Mouse (Mus musculus) embryonic facial prominence, embryonic 10.5 days (tissue): ENCODE results near the gene Rtca. TPM values are rescaled to one million over a fixed set of nuclear protein-coding genes. Genes with fewer than 3 reads are reported as not detected.

Experiments used
- DNase-seq: peaks from one replicate; pipeline ENCODE4 v3.0.0-alpha.2; 2017; ENCODE audit warnings: low spot score
- H3K27ac ChIP-seq: fragments of 300-500 bp; sonication (generic); replicated peaks from 2 replicates; pipeline ENCODE4 v1.5.1; 2016; ENCODE audit warnings: mild to moderate bottlenecking
- H3K27me3 ChIP-seq: fragments of 300-500 bp; sonication (generic); replicated peaks from 2 replicates; pipeline ENCODE4 v1.6.1; 2016; ENCODE audit warnings: low read depth, mild to moderate bottlenecking; ENCODE audit not compliant: poor library complexity, severe bottlenecking
- H3K36me3 ChIP-seq: fragments of 300-500 bp; sonication (generic); replicated peaks from 2 replicates; pipeline ENCODE4 v1.6.1; 2016; ENCODE audit warnings: mild to moderate bottlenecking, moderate library complexity
- H3K4me1 ChIP-seq: fragments of 300-500 bp; sonication (generic); 2 replicates; pipeline ENCODE4 v1.6.1; 2016
- H3K4me3 ChIP-seq: fragments of 300-500 bp; sonication (generic); 2 replicates; pipeline ENCODE4 v1.5.1; 2016; ENCODE audit warnings: mild to moderate bottlenecking, moderate library complexity
- H3K9me3 ChIP-seq: fragments of 300-500 bp; sonication (generic); 2 replicates; pipeline ENCODE4 v1.6.1; 2016; ENCODE audit warnings: mild to moderate bottlenecking
- WGBS: fragments of 180-500 bp; shearing (Covaris S2); methylation state at CpG from one replicate; pipeline ENCODE4 v1.1.7; 2016; 5-methylcytosine and 5-hydroxymethylcytosine counted together
- polyA plus RNA-seq: library from polyadenylated mRNA; unstranded; fragments of >200 nt; fragmentation: Nextera tagmentation; extraction: Ambion mirVana; gene quantifications from 2 replicates; pipeline ENCODE4 v1.2.1, GENCODE M21; 2016

Rtca gene
- 109 and 114 TPM in 2 replicates for polyA plus RNA-seq

DNA sequence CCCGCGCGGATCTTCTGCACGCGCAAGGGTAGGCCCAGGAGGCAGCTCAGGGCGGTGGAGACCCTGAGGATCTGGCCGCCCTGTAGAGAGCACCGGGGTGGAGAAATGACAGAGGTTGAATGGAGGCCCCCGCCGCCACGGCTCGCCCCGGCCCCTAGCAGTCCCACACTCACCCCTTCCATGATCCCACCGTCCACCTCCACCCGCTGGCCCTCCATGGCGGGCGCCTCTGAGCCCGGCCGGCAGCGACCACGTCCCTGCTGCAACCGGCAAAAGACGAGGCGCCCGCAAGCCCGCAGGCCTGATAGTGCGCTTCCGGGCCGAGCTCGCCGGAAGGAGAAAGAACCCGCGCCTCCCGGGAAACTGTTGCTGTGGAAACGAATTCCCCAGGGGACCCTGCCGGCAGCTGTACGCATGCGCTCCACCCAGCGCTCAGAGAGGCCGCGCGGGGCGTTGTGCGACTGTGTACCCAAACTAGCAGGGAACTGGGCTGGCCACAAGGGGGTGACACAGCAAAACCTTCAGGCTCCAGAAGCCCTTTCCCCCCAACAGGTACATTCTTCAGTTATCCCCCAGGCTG is at the start of gene Rtca:
Rtca (minus strand) TSS at position 437 of the 580 bp plus-strand sequence.
- Histone ChIP-seq H3K4me3 (peak within 1 kb of the TSS; percentile 98), H3K27ac (peak within 1 kb of the TSS; percentile 93), H3K36me3 (peaks cover 38% of the 10 kb centered on the region), H3K4me1 (peaks cover 22% of the 10 kb centered on the region), H3K27me3 (no peaks in the 10 kb centered on the region), H3K9me3 (no peaks in the 10 kb centered on the region)
- under 1% methylated on average over 44 of the region's 44 CpGs for WGBS
- DNase-seq = peak; percentile 99

DNA sequence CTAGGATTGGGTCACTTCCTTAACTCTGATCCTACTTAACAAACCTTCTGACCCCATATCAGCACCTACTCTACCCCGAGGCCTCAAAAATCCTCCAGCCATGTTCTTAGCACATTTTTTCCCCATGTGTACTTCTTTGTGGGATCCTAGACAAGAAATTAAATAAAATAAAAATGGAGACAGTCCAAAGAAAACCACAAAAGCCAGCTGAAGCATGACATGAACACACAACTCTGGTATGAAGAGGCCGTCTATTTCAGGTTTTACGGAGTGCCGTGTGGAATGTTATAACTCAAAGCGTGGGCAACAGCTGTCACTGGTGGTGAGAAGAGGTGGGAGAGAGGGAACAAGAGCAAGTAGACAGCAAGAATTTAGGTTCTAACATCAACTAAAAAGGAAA is 43.4 kb upstream of the Rtca start:
- no peaks in the 10 kb centered on the region for H3K9me3 ChIP-seq
- no peak overlapping the region for H3K4me3 ChIP-seq
- no peak for DNase-seq
- H3K4me1 ChIP-seq = no peaks in the 10 kb centered on the region
- H3K27ac ChIP-seq = no peak overlapping the region
- WGBS = 98% methylated on average over 5 of the region's 5 CpGs
- no peaks in the 10 kb centered on the region for H3K27me3 ChIP-seq
- peaks cover 48% of the 10 kb centered on the region for H3K36me3 ChIP-seq

GRCm38 (mm10) chr3:116547430-116547829 is 39.4 kb upstream of the Rtca start:
- Histone ChIP-seq H3K4me1 (no peaks in the 10 kb centered on the region), H3K36me3 (peaks cover 80% of the 10 kb centered on the region), H3K27ac (no peak overlapping the region), H3K27me3 (no peaks in the 10 kb centered on the region), H3K4me3 (no peak overlapping the region), H3K9me3 (no peaks in the 10 kb centered on the region)
- WGBS = 91% methylated on average over 5 of the region's 5 CpGs
- no peak for DNase-seq

- Histone ChIP-seq H3K9me3 (no peaks in the 10 kb centered on the region), H3K27me3 (no peaks in the 10 kb centered on the region), H3K4me3 (no peak overlapping the region), H3K27ac (no peak overlapping the region), H3K36me3 (peaks cover 83% of the 10 kb centered on the region), H3K4me1 (no peaks in the 10 kb centered on the region)
- no peak for DNase-seq
- 81% methylated on average over 3 of the region's 3 CpGs for WGBS
Observed at GRCm38 (mm10) chr3:116542532-116542931, 34.5 kb upstream of the Rtca start.

DNA sequence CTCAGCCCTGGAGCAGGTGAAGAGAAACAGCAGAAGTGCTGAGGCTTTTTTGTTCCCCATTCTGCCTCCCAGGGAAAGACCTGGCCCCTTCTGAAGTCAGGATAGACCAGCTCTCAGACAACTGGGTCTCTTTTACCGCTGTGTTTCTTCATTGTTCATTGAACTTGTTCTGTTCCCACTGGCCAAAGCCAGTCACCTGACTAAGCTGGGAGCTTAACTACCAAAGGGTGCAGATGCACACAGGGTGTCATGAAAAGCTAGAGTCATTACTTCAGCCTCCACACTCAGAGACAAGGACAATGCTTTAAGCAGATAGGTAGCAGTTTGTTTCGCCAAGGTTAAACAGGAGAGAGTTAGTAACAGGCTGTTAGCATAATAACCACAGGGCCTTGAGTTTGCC is 34.1 kb upstream of the Rtca start:
- H3K9me3 ChIP-seq = no peaks in the 10 kb centered on the region
- WGBS = 82% methylated on average over 2 of the region's 2 CpGs
- H3K27ac ChIP-seq = no peak overlapping the region
- DNase-seq = no peak
- peaks cover 83% of the 10 kb centered on the region for H3K36me3 ChIP-seq
- no peaks in the 10 kb centered on the region for H3K27me3 ChIP-seq
- H3K4me3 ChIP-seq = no peak overlapping the region
- H3K4me1 ChIP-seq = peaks cover 4% of the 10 kb centered on the region

DNA sequence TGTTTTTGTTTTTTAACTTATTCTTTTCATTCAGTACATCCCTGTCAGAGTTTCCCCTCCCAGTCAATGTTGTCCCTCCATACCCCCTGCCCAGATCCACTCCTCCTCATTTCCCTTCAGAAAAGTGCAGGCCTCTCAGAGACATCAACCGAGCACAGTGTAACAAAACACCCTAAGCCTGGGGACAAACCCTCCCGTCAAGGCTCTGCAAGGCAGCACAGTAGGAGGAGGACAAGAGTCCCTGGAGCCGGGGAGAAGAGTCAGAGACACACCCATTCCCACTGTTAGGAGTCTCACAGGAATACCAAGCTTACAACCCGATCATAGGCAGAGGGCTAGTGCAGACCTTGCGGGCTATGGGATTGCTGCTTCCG is 29.2 kb upstream of the Rtca start:
- H3K4me3 ChIP-seq = no peak overlapping the region
- H3K27ac ChIP-seq = no peak overlapping the region
- no peak for DNase-seq
- H3K36me3 ChIP-seq = peaks cover 83% of the 10 kb centered on the region
- WGBS = 53% methylated on average over 6 of the region's 6 CpGs
- H3K4me1 ChIP-seq = peaks cover 5% of the 10 kb centered on the region
- H3K27me3 ChIP-seq = no peaks in the 10 kb centered on the region
- no peaks in the 10 kb centered on the region for H3K9me3 ChIP-seq

DNA sequence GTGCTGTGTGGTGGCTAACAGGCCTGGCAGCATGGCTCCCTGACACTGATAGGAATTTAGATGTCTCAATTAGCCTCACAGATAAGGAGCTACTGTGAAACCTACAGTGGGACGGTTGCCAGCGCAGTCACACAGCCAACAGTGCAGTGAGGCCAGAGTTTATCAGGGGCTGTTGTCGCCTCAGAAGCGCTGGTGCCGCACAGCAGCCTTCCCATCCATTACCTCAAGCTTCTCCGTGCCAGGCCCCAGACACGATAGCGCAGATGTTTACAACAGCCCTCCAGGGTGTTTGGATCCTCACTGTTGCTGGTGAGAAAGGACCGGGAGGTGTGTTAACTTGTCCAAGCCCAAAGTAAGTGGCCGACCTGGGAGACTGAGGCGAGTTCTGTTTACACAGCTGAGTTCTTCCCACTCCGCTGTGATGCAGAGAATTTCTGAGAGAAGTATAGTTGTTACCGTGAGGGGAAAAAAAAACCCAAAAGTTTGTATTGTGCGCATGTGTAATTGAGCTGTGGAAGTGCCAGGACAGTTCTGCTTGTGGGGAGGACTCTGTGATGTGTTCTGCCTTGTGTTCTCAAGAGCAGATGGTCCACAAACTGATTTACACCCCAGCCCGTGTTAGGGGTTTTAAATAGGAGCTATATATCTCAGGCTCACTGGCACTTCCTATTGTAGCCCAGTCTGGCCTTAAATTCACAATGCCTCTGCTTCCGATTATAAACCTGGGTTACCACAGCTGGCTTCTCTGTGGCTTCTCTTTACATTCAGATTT is 28.6 kb upstream of the Rtca start:
- no peak for DNase-seq
- peaks cover 77% of the 10 kb centered on the region for H3K36me3 ChIP-seq
- H3K4me1 ChIP-seq = peaks cover 5% of the 10 kb centered on the region
- 75% methylated on average over 16 of the region's 16 CpGs for WGBS
- no peaks in the 10 kb centered on the region for H3K27me3 ChIP-seq
- H3K9me3 ChIP-seq = no peaks in the 10 kb centered on the region
- no peak overlapping the region for H3K27ac ChIP-seq
- no peak overlapping the region for H3K4me3 ChIP-seq

GRCm38 (mm10) chr3:116530826-116531225 is 22.8 kb upstream of the Rtca start:
- DNase-seq = no peak
- WGBS = 92% methylated on average over 4 of the region's 4 CpGs

DNA sequence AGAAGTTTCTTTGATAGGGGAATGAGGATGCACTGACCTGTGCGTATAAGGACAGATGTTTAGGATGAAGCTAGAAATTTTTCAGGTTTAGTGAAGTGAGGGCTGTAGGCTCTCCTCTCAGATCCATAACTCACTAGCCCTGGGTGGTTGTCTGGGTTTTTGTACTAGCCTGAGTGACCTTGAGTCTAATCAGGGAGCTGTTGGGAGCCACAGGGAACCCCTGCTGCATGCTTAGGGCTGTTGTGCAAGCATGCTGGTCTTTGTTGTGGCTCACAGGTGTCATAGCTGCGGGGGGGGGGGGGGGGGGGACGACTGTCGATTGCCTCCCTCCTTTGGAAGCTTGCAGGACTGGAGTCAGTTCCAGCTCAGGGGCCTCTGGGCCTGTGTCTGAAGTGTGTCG is 21.7 kb upstream of the Rtca start:
- H3K27ac ChIP-seq = no peak overlapping the region
- no peaks in the 10 kb centered on the region for H3K4me1 ChIP-seq
- 58% methylated on average over 5 of the region's 5 CpGs for WGBS
- H3K27me3 ChIP-seq = no peaks in the 10 kb centered on the region
- H3K9me3 ChIP-seq = no peaks in the 10 kb centered on the region
- no peak overlapping the region for H3K4me3 ChIP-seq
- no peak for DNase-seq
- peaks cover 22% of the 10 kb centered on the region for H3K36me3 ChIP-seq

More at GRCm38 (mm10) chr3:116530826-116531225, 22.8 kb upstream of the Rtca start:
- no peaks in the 10 kb centered on the region for H3K9me3 ChIP-seq
- peaks cover 31% of the 10 kb centered on the region for H3K36me3 ChIP-seq
- H3K4me1 ChIP-seq = no peaks in the 10 kb centered on the region
- no peak overlapping the region for H3K4me3 ChIP-seq
- H3K27ac ChIP-seq = no peak overlapping the region
- H3K27me3 ChIP-seq = no peaks in the 10 kb centered on the region

GRCm38 (mm10) chr3:116520141-116520761 is 12.2 kb upstream of the Rtca start:
- H3K4me3 ChIP-seq = no peak overlapping the region
- no peaks in the 10 kb centered on the region for H3K9me3 ChIP-seq
- 88% methylated on average over 12 of the region's 12 CpGs for WGBS
- DNase-seq = no peak
- H3K27ac ChIP-seq = no peak overlapping the region
- peaks cover 26% of the 10 kb centered on the region for H3K36me3 ChIP-seq
- no peaks in the 10 kb centered on the region for H3K4me1 ChIP-seq
- H3K27me3 ChIP-seq = no peaks in the 10 kb centered on the region

DNA sequence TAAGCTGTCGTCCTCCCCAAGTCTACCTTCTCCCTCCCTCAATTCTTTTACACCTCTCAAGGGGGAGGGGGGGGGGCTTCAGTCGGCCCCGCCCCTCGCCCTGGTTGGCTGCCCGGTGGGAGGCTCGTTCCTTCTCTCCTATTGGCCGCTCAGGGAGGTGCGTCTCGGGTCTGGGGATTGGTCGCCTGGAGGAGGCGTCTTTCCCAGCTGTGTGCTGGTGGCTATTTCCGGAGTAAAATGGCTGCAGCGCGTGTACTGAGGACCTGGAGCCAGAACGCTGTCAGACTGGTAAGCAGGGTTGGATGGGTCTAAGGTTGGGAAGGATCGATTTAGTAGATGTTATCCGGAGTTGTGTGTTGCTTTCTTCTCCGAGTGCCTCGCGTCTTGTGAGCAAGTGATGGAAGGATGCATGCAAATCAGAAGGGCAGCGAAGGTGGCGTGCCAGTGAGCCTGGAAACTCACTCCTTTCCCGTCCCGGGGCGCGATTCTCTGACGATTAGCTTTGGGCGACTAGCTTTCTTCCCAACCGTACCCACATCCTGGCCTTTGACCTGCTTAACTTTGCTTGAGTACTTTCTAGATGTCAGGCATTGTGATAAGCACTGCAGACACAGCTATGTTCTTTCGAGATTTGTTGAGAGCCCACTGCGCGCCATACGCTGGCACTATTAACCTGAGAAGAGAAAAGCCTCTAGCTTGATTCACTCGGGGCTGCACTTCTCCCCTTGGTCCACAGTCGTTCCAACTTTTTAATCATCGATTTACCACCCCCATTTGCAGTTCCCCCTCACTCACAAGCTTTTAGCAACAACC is 5.1 kb upstream of the Rtca start, which contains the start of gene Dbt:
Dbt (plus strand) TSS at position 167 of the 813 bp plus-strand sequence.
- DNase-seq = peak; percentile 93
- Histone ChIP-seq H3K27me3 (no peaks in the 10 kb centered on the region), H3K9me3 (no peaks in the 10 kb centered on the region), H3K4me1 (peaks cover 18% of the 10 kb centered on the region), H3K27ac (peak within 1 kb of the TSS; percentile 70), H3K36me3 (peaks cover 15% of the 10 kb centered on the region; the same call in 1 of the 2 replicates), H3K4me3 (peak within 1 kb of the TSS; percentile 73)
- 2% methylated on average over 36 of the region's 36 CpGs for WGBS
